Mouse (Mus musculus): ENCODE data around the gene Hnrnpa1. TPM values are rescaled to one million over a fixed set of nuclear protein-coding genes. Genes with fewer than 3 reads are reported as not detected.
A peak's percentile ranks its signal among the peaks of the same experiment; 100 is the strongest.
"Not testable (repeated sequence)": the region's sequence is repeated elsewhere in the genome, so short reads cannot be mapped to it uniquely, and the experiment has no call there.

The Hnrnpa1 gene
- polyA plus RNA-seq, 1 experiment from 2014 or later, result 860 TPM

GRCm38 (mm10) chr15:103242885-103243284 is 2.7 kb downstream of the Hnrnpa1 start:
- peaks cover 35% of the 10 kb centered on the region for H3K4me1 ChIP-seq
- H3K4me3 ChIP-seq, result peak overlapping the region; percentile 76
- peak overlapping the region; percentile 69 for H3K4me2 ChIP-seq
- H3K9ac ChIP-seq, result peak overlapping the region; percentile 35
- ATAC-seq (ENCODE audit: borderline replicate concordance, extremely low read depth, low FRiP score, low TSS enrichment), result no peak
- no peak overlapping the region for H3K27ac ChIP-seq
- WGBS, result 43% methylated on average over 8 of the region's 8 CpGs
- H3K27me3 ChIP-seq, result no peaks in the 10 kb centered on the region
- no peaks in the 10 kb centered on the region for H3K9me3 ChIP-seq
- H3K36me3 ChIP-seq, result peaks cover 54% of the 10 kb centered on the region

GRCm38 (mm10) chr15:103245616-103246015 is 5.4 kb downstream of the Hnrnpa1 start:
- H3K9ac ChIP-seq, result no peak overlapping the region
- H3K4me2 ChIP-seq, result 0 out of 2 replicates have a peak overlapping the region, but pooled peaks have one; percentile 10
- H3K4me1 ChIP-seq, result peaks cover 29% of the 10 kb centered on the region
- ATAC-seq (ENCODE audit: borderline replicate concordance, extremely low read depth, low FRiP score, low TSS enrichment), result no peak
- H3K36me3 ChIP-seq, result peaks cover 70% of the 10 kb centered on the region
- H3K27me3 ChIP-seq, result no peaks in the 10 kb centered on the region
- no peaks in the 10 kb centered on the region for H3K9me3 ChIP-seq
- no peak overlapping the region for H3K4me3 ChIP-seq
- 56% methylated on average over 6 of the region's 6 CpGs for WGBS
- no peak overlapping the region for H3K27ac ChIP-seq

- no peak for ATAC-seq (ENCODE audit: borderline replicate concordance, extremely low read depth, low FRiP score, low TSS enrichment)
- Histone ChIP-seq H3K9me3 (no peaks in the 10 kb centered on the region), H3K9ac (no peak overlapping the region), H3K27ac (no peak overlapping the region), H3K36me3 (peaks cover 64% of the 10 kb centered on the region), H3K4me3 (no peak overlapping the region), H3K4me2 (no peak overlapping the region), H3K27me3 (no peaks in the 10 kb centered on the region), H3K4me1 (peaks cover 25% of the 10 kb centered on the region)
- WGBS, result 84% methylated on average over 9 of the region's 9 CpGs
Measured at GRCm38 (mm10) chr15:103247078-103247781, 7.0 kb downstream of the Hnrnpa1 start.

- Histone ChIP-seq H3K4me3 (no peak overlapping the region), H3K27me3 (no peaks in the 10 kb centered on the region), H3K36me3 (peaks cover 58% of the 10 kb centered on the region), H3K4me1 (peaks cover 19% of the 10 kb centered on the region), H3K27ac (no peak overlapping the region), H3K4me2 (no peak overlapping the region), H3K9ac (no peak overlapping the region), H3K9me3 (no peaks in the 10 kb centered on the region)
- ATAC-seq (ENCODE audit: borderline replicate concordance, extremely low read depth, low FRiP score, low TSS enrichment), result no peak
Measured at GRCm38 (mm10) chr15:103247782-103248400, 7.7 kb downstream of the Hnrnpa1 start.

- H3K27ac ChIP-seq, result no peak overlapping the region
- ATAC-seq (ENCODE audit: borderline replicate concordance, extremely low read depth, low FRiP score, low TSS enrichment), result no peak
- H3K9ac ChIP-seq, result no peak overlapping the region
Measured at GRCm38 (mm10) chr15:103248401-103249313, 8.4 kb downstream of the Hnrnpa1 start.

GRCm38 (mm10) chr15:103249511-103249910 is 9.3 kb downstream of the Hnrnpa1 start:
- H3K27me3 ChIP-seq; H3K4me3 ChIP-seq; H3K9me3 ChIP-seq; ATAC-seq (ENCODE audit: borderline replicate concordance, extremely low read depth, low FRiP score, low TSS enrichment); H3K9ac ChIP-seq; H3K27ac ChIP-seq; H3K4me1 ChIP-seq; H3K4me2 ChIP-seq: not testable (repeated sequence)
- WGBS, result 78% methylated on average over 6 of the region's 6 CpGs
- H3K36me3 ChIP-seq, result peaks cover 45% of the 10 kb centered on the region

More at GRCm38 (mm10) chr15:103248401-103249313, 8.4 kb downstream of the Hnrnpa1 start:
- Histone ChIP-seq H3K9me3 (no peaks in the 10 kb centered on the region), H3K36me3 (peaks cover 50% of the 10 kb centered on the region), H3K4me2 (no peak overlapping the region), H3K4me3 (no peak overlapping the region), H3K27me3 (no peaks in the 10 kb centered on the region), H3K4me1 (peaks cover 11% of the 10 kb centered on the region)
- 67% methylated on average over 28 of the region's 28 CpGs for WGBS

- H3K27ac ChIP-seq, result no peak overlapping the region
- ATAC-seq (ENCODE audit: borderline replicate concordance, extremely low read depth, low FRiP score, low TSS enrichment), result no peak
- WGBS, result 20% methylated on average over 2 of the region's 2 CpGs
- no peaks in the 10 kb centered on the region for H3K27me3 ChIP-seq
- no peak overlapping the region for H3K4me2 ChIP-seq
- no peak overlapping the region for H3K4me3 ChIP-seq
- H3K9ac ChIP-seq, result no peak overlapping the region
- peaks cover 11% of the 10 kb centered on the region for H3K4me1 ChIP-seq
- H3K36me3 ChIP-seq, result peaks cover 40% of the 10 kb centered on the region
- H3K9me3 ChIP-seq, result no peaks in the 10 kb centered on the region
Measured at GRCm38 (mm10) chr15:103250195-103250740, 10.0 kb downstream of the Hnrnpa1 start.

GRCm38 (mm10) chr15:103251595-103251994 is 11.4 kb downstream of the Hnrnpa1 start:
- Histone ChIP-seq H3K36me3 (peaks cover 29% of the 10 kb centered on the region), H3K9me3 (no peaks in the 10 kb centered on the region), H3K27me3 (no peaks in the 10 kb centered on the region), H3K9ac (no peak overlapping the region), H3K4me1 (peaks cover 10% of the 10 kb centered on the region), H3K4me2 (no peak overlapping the region), H3K4me3 (no peak overlapping the region), H3K27ac (no peak overlapping the region)
- WGBS, result 13% methylated on average over 1 of the region's 1 CpGs
- ATAC-seq (ENCODE audit: borderline replicate concordance, extremely low read depth, low FRiP score, low TSS enrichment), result no peak

GRCm38 (mm10) chr15:103252660-103253059 is 12.4 kb downstream of the Hnrnpa1 start:
- H3K27ac ChIP-seq, result no peak overlapping the region
- H3K4me1 ChIP-seq, result peaks cover 10% of the 10 kb centered on the region
- H3K36me3 ChIP-seq, result peaks cover 18% of the 10 kb centered on the region
- H3K9ac ChIP-seq, result no peak overlapping the region
- no peak for ATAC-seq (ENCODE audit: borderline replicate concordance, extremely low read depth, low FRiP score, low TSS enrichment)
- H3K27me3 ChIP-seq, result no peaks in the 10 kb centered on the region
- H3K4me3 ChIP-seq, result no peak overlapping the region
- H3K4me2 ChIP-seq, result no peak overlapping the region
- no peaks in the 10 kb centered on the region for H3K9me3 ChIP-seq
- WGBS, result 76% methylated on average over 3 of the region's 3 CpGs

- Histone ChIP-seq H3K4me3 (no peak overlapping the region), H3K4me1 (peaks cover 17% of the 10 kb centered on the region), H3K9ac (no peak overlapping the region), H3K4me2 (no peak overlapping the region), H3K27ac (no peak overlapping the region), H3K36me3 (peaks cover 11% of the 10 kb centered on the region), H3K9me3 (no peaks in the 10 kb centered on the region), H3K27me3 (no peaks in the 10 kb centered on the region)
- ATAC-seq (ENCODE audit: borderline replicate concordance, extremely low read depth, low FRiP score, low TSS enrichment), result no peak
- WGBS, result 94% methylated on average over 1 of the region's 1 CpGs
Measured at GRCm38 (mm10) chr15:103253352-103253751, 13.1 kb downstream of the Hnrnpa1 start.

- Histone ChIP-seq H3K4me3 (peak overlapping the region; percentile 45), H3K9ac (peak overlapping the region; percentile 55), H3K4me1 (peaks cover 26% of the 10 kb centered on the region), H3K36me3 (no peaks in the 10 kb centered on the region), H3K27ac (0 out of 2 replicates have a peak overlapping the region, but pooled peaks have one; percentile 26), H3K27me3 (no peaks in the 10 kb centered on the region), H3K9me3 (no peaks in the 10 kb centered on the region), H3K4me2 (peak overlapping the region; percentile 92)
- WGBS, result 1% methylated on average over 25 of the region's 25 CpGs
- peak; percentile 56; the same call in 1 of the 2 replicates for ATAC-seq (ENCODE audit: borderline replicate concordance, extremely low read depth, low FRiP score, low TSS enrichment)
Measured at GRCm38 (mm10) chr15:103255169-103255568, 14.9 kb downstream of the Hnrnpa1 start.

All from lung, embryonic 15.5 days (tissue).